Mouse (Mus musculus) forebrain, embryonic 16.5 days (tissue): Measurements from ENCODE around the gene Tmem145. TPM values are rescaled to one million over a fixed set of nuclear protein-coding genes. Genes with fewer than 3 reads are reported as not detected.

Source experiments
- ATAC-seq: fragments of 200-750 bp; cut with Nextera tagmentation; 2 replicates; pipeline ENCODE4 v1.8.0; 2017; ENCODE audit warnings: mild to moderate bottlenecking, moderate library complexity
- H3K27ac ChIP-seq: fragments of 300-500 bp; sonication (generic); 2 replicates; pipeline ENCODE4 v1.5.1; 2014; ENCODE audit warnings: low read length, control low read depth
- H3K27me3 ChIP-seq: fragments of 300-500 bp; sonication (generic); replicated peaks from 2 replicates; pipeline ENCODE4 v1.6.1; 2014; ENCODE audit warnings: low read length; ENCODE audit not compliant: control insufficient read depth, insufficient read depth
- H3K36me3 ChIP-seq: fragments of 300-500 bp; sonication (generic); 2 replicates; pipeline ENCODE4 v1.6.1; 2014; ENCODE audit not compliant: control insufficient read depth, insufficient read depth
- H3K4me1 ChIP-seq: fragments of 300-500 bp; sonication (generic); replicated peaks from 2 replicates; pipeline ENCODE4 v1.6.1; 2014; ENCODE audit warnings: low read length; ENCODE audit not compliant: control insufficient read depth, insufficient read depth
- H3K4me2 ChIP-seq: fragments of 300-500 bp; sonication (generic); 2 replicates; pipeline ENCODE4 v1.6.1; 2014; ENCODE audit warnings: mild to moderate bottlenecking, low read length, control low read depth
- H3K4me3 ChIP-seq: fragments of 300-500 bp; sonication (generic); replicated peaks from 2 replicates; pipeline ENCODE4 v1.5.1; 2014; ENCODE audit warnings: mild to moderate bottlenecking, low read length, control low read depth
- H3K9ac ChIP-seq: fragments of 300-500 bp; sonication (generic); replicated peaks from 2 replicates; pipeline ENCODE4 v1.6.1; 2014; ENCODE audit warnings: low read depth, low read length, control low read depth
- H3K9me3 ChIP-seq: fragments of 300-500 bp; sonication (generic); 2 replicates; pipeline ENCODE4 v1.6.1; 2016; ENCODE audit warnings: low read length; ENCODE audit not compliant: control insufficient read depth
- WGBS: fragments of 180-500 bp; shearing (Covaris S2); extraction: QIAGEN DNeasy Blood & Tissue Kit; methylation state at CpG from one replicate; pipeline ENCODE4 v1.1.7; 2014; 5-methylcytosine and 5-hydroxymethylcytosine counted together
- polyA plus RNA-seq: library from polyadenylated mRNA; unstranded; fragments of >200 nt; fragmentation: Nextera tagmentation; extraction: Ambion mirVana; gene quantifications from 2 replicates; pipeline ENCODE4 v1.2.1, GENCODE M21; 2015

The Tmem145 gene
- polyA plus RNA-seq, 1 experiment from 2014 or later: 41.2 TPM

- H3K9me3 ChIP-seq: no peaks in the 10 kb centered on the region
- peak overlapping the region; percentile 38; the same call in 1 of the 2 replicates for H3K9ac ChIP-seq
- H3K4me3 ChIP-seq: no peak overlapping the region
- H3K4me2 ChIP-seq: no peak overlapping the region
- peaks cover 7% of the 10 kb centered on the region for H3K36me3 ChIP-seq
- 93% methylated on average over 3 of the region's 3 CpGs for WGBS
- no peaks in the 10 kb centered on the region for H3K27me3 ChIP-seq
- ATAC-seq: no peak
- no peak overlapping the region for H3K27ac ChIP-seq
- H3K4me1 ChIP-seq: peaks cover 36% of the 10 kb centered on the region
Measured at GRCm38 (mm10) chr7:25274996-25275395, 30.9 kb upstream of the Tmem145 start.

GRCm38 (mm10) chr7:25275555-25276298 is 30.2 kb upstream of the Tmem145 start:
- Histone ChIP-seq H3K4me3 (no peak overlapping the region), H3K27ac (no peak overlapping the region), H3K9me3 (no peaks in the 10 kb centered on the region), H3K27me3 (no peaks in the 10 kb centered on the region), H3K36me3 (peaks cover 7% of the 10 kb centered on the region), H3K4me2 (no peak overlapping the region), H3K9ac (0 out of 2 replicates have a peak overlapping the region, but pooled peaks have one; percentile 2), H3K4me1 (peaks cover 43% of the 10 kb centered on the region)
- WGBS: 58% methylated on average over 9 of the region's 9 CpGs
- ATAC-seq: no peak

- peak overlapping the region; percentile 100 for H3K27ac ChIP-seq
- no peak overlapping the region; the same call in 1 of the 2 replicates for H3K4me3 ChIP-seq
- H3K9ac ChIP-seq: no peak overlapping the region; the same call in 1 of the 2 replicates
- H3K27me3 ChIP-seq: no peaks in the 10 kb centered on the region
- no peaks in the 10 kb centered on the region for H3K9me3 ChIP-seq
- WGBS: 87% methylated on average over 4 of the region's 4 CpGs
- H3K36me3 ChIP-seq: peaks cover 2% of the 10 kb centered on the region; the same call in 1 of the 2 replicates
- H3K4me1 ChIP-seq: peaks cover 53% of the 10 kb centered on the region
- H3K4me2 ChIP-seq: peak overlapping the region; percentile 80; the same call in 1 of the 2 replicates
- ATAC-seq: no peak
Measured at GRCm38 (mm10) chr7:25277405-25277804, 28.5 kb upstream of the Tmem145 start.

DNA sequence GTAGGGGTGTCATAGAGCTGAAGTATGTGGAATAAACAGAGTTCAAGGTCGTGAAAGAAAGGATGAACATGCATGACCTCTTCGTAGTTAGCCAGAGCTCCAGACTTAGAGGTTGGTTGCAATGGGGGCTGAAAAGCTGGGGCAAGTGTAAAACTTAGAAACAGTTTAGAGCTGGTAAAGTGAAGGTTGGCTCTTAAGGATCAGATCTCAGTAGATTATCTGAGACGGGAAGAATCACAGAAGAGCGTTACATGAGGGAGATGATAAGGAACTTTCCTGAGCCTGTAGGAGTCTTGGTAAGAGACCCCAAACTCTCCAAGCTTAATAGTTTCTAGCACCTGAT is 27.9 kb upstream of the Tmem145 start:
- 11% methylated on average over 4 of the region's 4 CpGs for WGBS
- H3K4me3 ChIP-seq: peak overlapping the region; percentile 67
- H3K9me3 ChIP-seq: no peaks in the 10 kb centered on the region
- peaks cover 2% of the 10 kb centered on the region; the same call in 1 of the 2 replicates for H3K36me3 ChIP-seq
- peak overlapping the region; percentile 100 for H3K27ac ChIP-seq
- H3K4me2 ChIP-seq: peak overlapping the region; percentile 80
- H3K27me3 ChIP-seq: no peaks in the 10 kb centered on the region
- peaks cover 53% of the 10 kb centered on the region for H3K4me1 ChIP-seq
- H3K9ac ChIP-seq: peak overlapping the region; percentile 78
- ATAC-seq: no peak

DNA sequence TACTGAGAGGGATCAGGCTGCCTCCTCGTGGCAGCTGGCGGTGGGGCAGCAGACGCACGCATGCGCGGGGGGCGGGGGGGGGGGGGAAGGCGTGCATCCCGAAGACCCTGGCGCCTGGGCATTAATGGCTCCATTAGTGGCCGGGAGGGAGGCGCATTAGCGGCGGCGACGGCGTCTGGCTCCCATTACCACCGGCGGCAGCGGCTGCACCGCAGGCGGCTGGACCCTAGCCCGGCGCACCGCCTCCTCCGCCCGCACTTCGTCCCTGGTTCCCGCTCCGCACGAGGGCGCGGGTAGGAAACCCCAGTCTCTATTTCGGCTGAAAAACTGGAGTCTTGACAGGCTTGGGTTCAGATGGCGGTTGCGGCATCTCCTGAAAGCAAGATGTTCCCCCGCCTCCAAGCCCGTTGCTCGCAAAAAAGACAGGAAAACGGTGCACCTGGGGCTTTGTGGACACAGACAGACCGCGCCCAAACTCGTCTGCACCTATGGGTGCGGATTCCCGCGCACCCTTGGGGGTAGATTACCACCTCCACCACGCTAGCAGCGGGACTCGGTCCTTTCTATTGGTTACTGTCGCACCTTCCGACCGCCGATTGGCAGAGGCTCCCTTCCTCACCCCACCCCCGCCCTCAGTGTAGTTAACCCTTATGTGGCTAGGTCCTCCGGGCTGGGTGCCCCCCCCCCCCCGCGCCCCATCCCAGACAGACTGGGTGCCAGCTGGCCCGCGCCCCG is 27.4 kb upstream of the Tmem145 start:
- no peaks in the 10 kb centered on the region for H3K27me3 ChIP-seq
- H3K4me1 ChIP-seq: peaks cover 58% of the 10 kb centered on the region
- H3K9me3 ChIP-seq: no peaks in the 10 kb centered on the region
- H3K4me3 ChIP-seq: peak overlapping the region; percentile 67
- 0% methylated on average over 53 of the region's 60 CpGs for WGBS
- peak; percentile 79 for ATAC-seq
- H3K4me2 ChIP-seq: peak overlapping the region; percentile 80
- peak overlapping the region; percentile 78 for H3K9ac ChIP-seq
- H3K36me3 ChIP-seq: peaks cover under 1% of the 10 kb centered on the region; the same call in 1 of the 2 replicates
- peak overlapping the region; percentile 100 for H3K27ac ChIP-seq

DNA sequence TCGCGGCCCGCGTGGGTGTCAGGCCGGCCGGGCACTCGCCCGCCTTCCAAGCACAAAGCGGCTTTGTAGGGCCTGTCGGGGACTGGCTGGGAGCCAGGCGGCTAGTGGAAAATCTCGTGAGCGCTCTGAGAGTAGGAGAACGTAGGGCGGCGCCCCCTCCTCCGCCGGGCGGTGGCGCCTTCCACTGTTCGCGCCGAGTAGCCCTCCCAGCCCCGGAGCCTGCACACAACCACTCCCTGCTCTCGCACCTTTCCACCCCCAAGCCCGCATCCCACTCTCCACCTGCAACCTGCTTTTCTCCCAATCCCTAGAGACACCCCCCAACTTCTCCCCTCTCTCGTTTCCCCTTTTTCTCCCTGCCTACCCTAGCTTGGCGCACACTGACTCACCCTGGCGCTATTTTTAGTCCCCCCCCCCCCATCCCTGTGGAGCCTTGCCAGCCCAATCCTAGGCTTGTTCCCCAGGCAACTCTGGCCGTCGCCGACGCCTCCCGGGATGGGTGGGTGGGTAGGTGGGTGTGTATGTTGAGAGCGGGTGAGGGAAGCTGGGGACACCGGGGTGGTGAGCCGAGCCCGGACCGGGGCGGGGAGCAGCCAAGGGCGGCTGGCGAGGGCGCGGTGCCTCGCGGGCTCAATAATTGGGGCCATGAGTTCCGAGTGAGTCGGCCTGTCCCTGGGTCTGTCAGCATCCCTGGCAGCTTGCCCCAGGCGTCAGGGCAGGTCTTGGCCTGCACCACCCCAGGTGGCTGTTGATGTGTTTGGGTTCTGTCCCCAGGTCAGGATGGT is 26.6 kb upstream of the Tmem145 start:
- WGBS: under 1% methylated on average over 48 of the region's 49 CpGs
- peak; percentile 61 for ATAC-seq
- H3K9ac ChIP-seq: peak overlapping the region; percentile 78
- peaks cover 62% of the 10 kb centered on the region for H3K4me1 ChIP-seq
- H3K4me3 ChIP-seq: peak overlapping the region; percentile 67
- H3K27ac ChIP-seq: peak overlapping the region; percentile 100
- H3K4me2 ChIP-seq: peak overlapping the region; percentile 80
- no peaks in the 10 kb centered on the region for H3K36me3 ChIP-seq
- H3K9me3 ChIP-seq: no peaks in the 10 kb centered on the region
- H3K27me3 ChIP-seq: no peaks in the 10 kb centered on the region

DNA sequence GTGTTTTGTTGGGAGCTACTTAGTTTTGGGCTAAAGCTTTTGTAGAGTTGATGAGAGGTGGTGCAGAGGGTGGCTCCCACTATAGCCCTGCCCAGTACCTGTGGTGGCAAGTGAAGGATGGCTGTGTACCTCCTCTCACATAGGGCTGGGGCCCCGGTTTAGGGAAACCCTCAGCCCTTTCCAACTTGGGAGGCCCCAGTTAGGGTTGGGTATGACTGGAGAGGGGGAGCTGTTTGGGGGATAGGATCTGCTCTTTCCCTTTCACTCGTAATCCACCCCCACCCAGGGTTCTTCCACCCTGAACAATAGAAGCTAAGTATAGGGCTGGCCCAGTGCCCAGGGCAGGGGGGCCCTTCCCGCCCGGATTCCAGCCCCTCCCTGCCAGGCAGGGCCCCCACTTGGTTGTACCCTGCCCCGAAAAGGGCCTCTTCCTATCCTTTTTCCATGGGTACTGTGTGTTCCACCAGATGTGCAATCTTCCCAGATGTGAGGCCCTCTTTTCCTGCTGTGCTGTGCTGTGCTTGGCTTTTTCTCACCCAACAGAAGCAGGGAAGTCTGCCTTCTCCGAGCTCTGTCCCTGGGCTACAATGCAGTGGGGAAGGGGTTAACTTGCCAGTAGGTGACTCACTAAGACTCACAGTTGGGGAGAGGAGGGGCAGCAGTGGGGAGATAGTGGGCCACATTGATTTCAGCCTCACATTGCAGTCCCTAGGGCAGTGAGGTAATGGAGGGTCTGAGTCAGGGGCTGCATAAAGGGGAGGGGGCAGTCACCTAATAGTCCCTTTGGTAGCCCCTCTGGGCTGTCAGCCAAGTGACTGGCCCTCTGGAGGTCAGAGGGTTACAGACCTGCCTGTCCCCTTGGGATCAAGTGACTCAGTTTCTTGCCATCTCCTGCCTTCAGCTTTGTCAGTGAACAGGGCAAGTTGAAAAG is 25.8 kb upstream of the Tmem145 start:
- H3K9ac ChIP-seq: peak overlapping the region; percentile 78
- H3K4me1 ChIP-seq: peaks cover 66% of the 10 kb centered on the region
- peak overlapping the region; percentile 80 for H3K4me2 ChIP-seq
- peak overlapping the region; percentile 100 for H3K27ac ChIP-seq
- peaks cover 2% of the 10 kb centered on the region; the same call in 1 of the 2 replicates for H3K36me3 ChIP-seq
- no peaks in the 10 kb centered on the region for H3K27me3 ChIP-seq
- whole genome bisulfite sequencing: 1% methylated on average over 6 of the region's 6 CpGs
- H3K4me3 ChIP-seq: peak overlapping the region; percentile 67
- no peak for ATAC-seq
- H3K9me3 ChIP-seq: no peaks in the 10 kb centered on the region

- H3K27ac ChIP-seq: peak overlapping the region; percentile 100
Measured at GRCm38 (mm10) chr7:25281166-25281733, 24.7 kb upstream of the Tmem145 start.

More at GRCm38 (mm10) chr7:25281166-25281733, 24.7 kb upstream of the Tmem145 start:
- peak overlapping the region; percentile 67 for H3K4me3 ChIP-seq
- 14% methylated on average over 12 of the region's 12 CpGs for WGBS
- H3K4me1 ChIP-seq: peaks cover 56% of the 10 kb centered on the region
- ATAC-seq: peak; percentile 7; the same call in 1 of the 2 replicates
- peak overlapping the region; percentile 55 for H3K9ac ChIP-seq
- H3K4me2 ChIP-seq: peak overlapping the region; percentile 80
- no peaks in the 10 kb centered on the region for H3K9me3 ChIP-seq
- H3K36me3 ChIP-seq: peaks cover 13% of the 10 kb centered on the region
- H3K27me3 ChIP-seq: no peaks in the 10 kb centered on the region
